Mouse (Mus musculus) stomach, postnatal 0 days (tissue): ENCODE results near the gene Plekhs1.
A peak's percentile ranks its signal among the peaks of the same experiment; 100 is the strongest.

Source experiments
- CTCF ChIP-seq: IDR thresholded peaks from 2 replicates; pipeline ENCODE4 v1.5.1; 2016; ENCODE audit warnings: antibody characterized with exemption, low read depth, mild to moderate bottlenecking, moderate library complexity
- EP300 ChIP-seq: optimal IDR thresholded peaks from 2 replicates; pipeline ENCODE3; 2016; ENCODE audit warnings: antibody characterized with exemption

DNA sequence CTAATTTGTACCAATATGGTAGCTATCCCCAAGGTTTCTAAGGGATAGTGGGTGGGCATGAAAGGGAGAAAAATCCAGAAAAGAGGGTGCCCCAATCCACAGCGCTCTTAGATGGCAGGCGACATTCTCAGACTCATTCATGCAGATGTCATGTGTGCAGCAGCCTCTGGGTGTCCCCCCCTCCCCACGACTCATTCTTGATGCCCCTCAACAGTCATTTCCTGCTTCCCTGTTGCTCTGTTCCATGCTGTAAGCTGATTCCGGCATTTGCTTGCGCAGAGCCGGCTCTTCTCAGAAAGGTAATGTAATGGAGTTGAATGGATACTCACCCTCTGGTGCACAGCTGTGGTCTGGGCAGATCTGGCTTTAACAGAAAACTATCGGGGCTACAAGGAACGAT lies 31.1 kb upstream of the Plekhs1 start:
- TF ChIP-seq CTCF: peak; percentile 57
- no peak for TF ChIP-seq EP300
